Mouse (Mus musculus): ENCODE measurements at regions not wholly inside any gene's neighbourhood (a gene's known extent, or its start where the extent isn't known, plus 50 kb on each side); places are given as distances from the start of the nearest gene placed in this dataset.

DNA sequence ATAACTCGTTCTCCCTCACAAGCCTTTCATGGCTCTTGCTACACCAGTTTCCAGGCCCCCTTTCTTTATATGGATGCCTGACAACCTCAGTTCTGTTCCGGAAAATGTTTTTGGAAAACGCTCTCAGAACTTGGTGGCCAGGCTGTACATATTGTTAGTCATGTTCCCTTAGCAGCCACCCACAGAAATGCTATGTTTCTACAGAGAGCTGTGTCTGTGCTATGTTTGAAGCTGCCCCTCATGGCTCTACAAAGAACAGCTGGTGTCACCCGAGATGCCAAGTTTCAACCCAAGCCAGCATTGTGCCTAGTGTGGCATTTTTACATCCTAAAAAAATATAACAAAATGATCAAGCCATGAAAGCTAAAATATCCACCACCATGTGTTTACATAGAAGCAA is 175.0 kb upstream of the Sphkap start:
- H3K4me2 ChIP-seq (replicated peaks), result no peak overlapping the region
- H3K9ac ChIP-seq, result no peak overlapping the region
- no peak overlapping the region for H3K27ac ChIP-seq
- no peaks in the 10 kb centered on the region for H3K4me1 ChIP-seq
- no peaks in the 10 kb centered on the region for H3K36me3 ChIP-seq
- no peak for ATAC-seq (ENCODE audit: low FRiP score)
- no peak overlapping the region for H3K4me3 ChIP-seq
- 87% methylated on average over 4 of the region's 4 CpGs for WGBS
- H3K27me3 ChIP-seq, result no peaks in the 10 kb centered on the region
- no peaks in the 10 kb centered on the region for H3K9me3 ChIP-seq (replicated peaks)

DNA sequence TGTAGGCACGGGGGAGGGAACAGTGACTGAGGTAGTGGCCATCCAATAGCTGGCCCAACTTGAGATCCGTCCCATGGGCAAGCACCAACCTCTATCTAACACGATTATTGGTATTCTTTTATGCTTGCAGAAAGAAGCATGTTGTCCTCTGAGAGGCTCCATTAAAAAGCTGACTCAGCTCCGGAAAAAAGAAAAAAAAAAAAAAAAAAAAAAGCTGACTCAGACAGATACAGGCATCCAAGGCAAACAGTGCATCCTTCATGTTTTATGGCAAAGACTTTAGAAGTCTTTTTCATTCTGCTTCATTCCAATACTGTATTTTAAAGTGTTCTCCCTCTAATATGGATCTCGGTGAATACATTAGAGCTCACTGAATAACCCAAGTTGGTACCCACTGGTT is 162.0 kb upstream of the Sphkap start:
- Histone ChIP-seq H3K4me3 (no peak overlapping the region), H3K9ac (no peak overlapping the region), H3K27ac (no peak overlapping the region), H3K4me2 (replicated peaks) (no peak overlapping the region), H3K36me3 (no peaks in the 10 kb centered on the region), H3K27me3 (no peaks in the 10 kb centered on the region), H3K9me3 (replicated peaks) (no peaks in the 10 kb centered on the region), H3K4me1 (no peaks in the 10 kb centered on the region)
- ATAC-seq (ENCODE audit: low FRiP score), result no peak
- WGBS, result 84% methylated on average over 5 of the region's 5 CpGs

- H3K4me3 ChIP-seq, result no peak overlapping the region
- no peak overlapping the region for H3K9ac ChIP-seq
- ATAC-seq (ENCODE audit: low FRiP score), result no peak
- no peaks in the 10 kb centered on the region for H3K36me3 ChIP-seq
- no peaks in the 10 kb centered on the region for H3K9me3 ChIP-seq (replicated peaks)
- no peaks in the 10 kb centered on the region for H3K4me1 ChIP-seq
- no peaks in the 10 kb centered on the region for H3K27me3 ChIP-seq
- 79% methylated on average over 1 of the region's 1 CpGs for WGBS
- no peak overlapping the region for H3K27ac ChIP-seq
- no peak overlapping the region for H3K4me2 ChIP-seq (replicated peaks)
These were observed 160.7 kb upstream of the Sphkap start for GRCm38 (mm10) chr1:83568746-83569145.

- no peaks in the 10 kb centered on the region for H3K4me1 ChIP-seq
- H3K4me2 ChIP-seq (replicated peaks), result no peak overlapping the region
- H3K4me3 ChIP-seq, result no peak overlapping the region
- no peaks in the 10 kb centered on the region for H3K9me3 ChIP-seq (replicated peaks)
- no peaks in the 10 kb centered on the region for H3K27me3 ChIP-seq
- H3K9ac ChIP-seq, result no peak overlapping the region
- no peak overlapping the region for H3K27ac ChIP-seq
- ATAC-seq (ENCODE audit: low FRiP score), result no peak
- no peaks in the 10 kb centered on the region for H3K36me3 ChIP-seq
These were observed 143.6 kb upstream of the Sphkap start for GRCm38 (mm10) chr1:83551617-83552016.

DNA sequence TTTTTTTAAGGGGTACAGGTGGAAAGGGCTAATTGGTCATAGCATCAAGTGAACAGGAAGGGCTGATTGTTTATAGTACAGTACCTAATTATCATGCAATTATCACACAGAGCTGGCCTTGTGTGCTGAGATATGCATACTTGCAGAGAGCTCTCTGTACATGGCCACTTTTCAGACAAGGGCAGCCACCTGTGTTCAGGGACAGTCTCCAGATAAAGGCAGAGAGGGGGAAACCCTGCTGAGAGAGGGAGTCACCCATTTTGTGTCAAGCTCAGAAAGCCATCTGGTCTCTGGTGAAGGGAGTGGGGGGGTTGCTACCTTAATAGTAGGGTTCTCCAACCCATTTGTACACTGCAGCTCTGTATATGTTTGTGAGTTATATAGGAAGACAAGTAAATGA is 127.5 kb upstream of the Sphkap start:
- ATAC-seq (ENCODE audit: low FRiP score), result no peak
- no peaks in the 10 kb centered on the region for H3K27me3 ChIP-seq
- H3K4me1 ChIP-seq, result no peaks in the 10 kb centered on the region
- H3K9ac ChIP-seq, result no peak overlapping the region
- no peak overlapping the region for H3K27ac ChIP-seq
- H3K36me3 ChIP-seq, result no peaks in the 10 kb centered on the region
- no peak overlapping the region for H3K4me2 ChIP-seq (replicated peaks)
- no peaks in the 10 kb centered on the region for H3K9me3 ChIP-seq (replicated peaks)
- no peak overlapping the region for H3K4me3 ChIP-seq

DNA sequence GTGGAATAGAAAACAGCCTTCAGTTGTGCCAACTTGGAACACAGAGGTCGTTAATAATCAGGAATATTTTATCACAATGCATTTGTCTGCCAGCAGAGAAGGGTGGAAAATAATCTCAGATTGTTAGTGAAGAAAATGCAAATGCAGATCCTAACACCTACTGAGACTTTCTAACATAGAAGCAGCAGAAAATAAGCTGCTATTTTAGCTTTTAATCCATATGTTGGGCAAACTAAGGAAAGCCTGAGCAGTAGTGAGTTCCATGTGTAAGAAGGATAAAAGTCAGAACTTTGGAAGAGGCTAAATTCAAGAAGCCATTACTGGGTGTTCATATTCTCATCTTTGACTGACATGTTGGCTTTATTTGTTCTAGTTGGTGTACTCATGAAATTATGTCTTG is 119.8 kb upstream of the Sphkap start:
- Histone ChIP-seq H3K4me1 (no peaks in the 10 kb centered on the region), H3K9ac (no peak overlapping the region), H3K27me3 (no peaks in the 10 kb centered on the region), H3K36me3 (no peaks in the 10 kb centered on the region), H3K4me3 (no peak overlapping the region), H3K4me2 (replicated peaks) (no peak overlapping the region), H3K27ac (no peak overlapping the region), H3K9me3 (replicated peaks) (no peaks in the 10 kb centered on the region)
- 64% methylated on average over 1 of the region's 1 CpGs for WGBS
- no peak for ATAC-seq (ENCODE audit: low FRiP score)

DNA sequence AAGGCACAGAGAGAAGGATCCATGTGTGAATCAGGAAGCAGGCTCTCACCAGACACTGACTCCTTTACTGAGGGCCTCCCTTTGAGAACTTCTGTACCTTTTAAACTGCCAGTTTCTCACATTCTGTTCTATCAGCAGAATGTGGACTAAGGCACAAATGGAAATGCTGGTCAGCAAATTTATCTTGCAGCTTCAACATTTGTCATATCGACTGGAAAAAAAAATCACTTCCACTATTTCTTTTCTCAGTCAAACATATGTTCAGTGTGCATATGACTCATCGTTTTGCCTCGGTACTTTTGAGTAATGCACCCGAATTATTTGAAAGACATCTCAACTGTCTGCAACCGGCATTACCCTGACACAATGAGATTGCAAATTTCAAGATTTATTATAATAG is 101.4 kb upstream of the Sphkap start:
- H3K4me3 ChIP-seq, result no peak overlapping the region
- H3K9me3 ChIP-seq (replicated peaks), result no peaks in the 10 kb centered on the region
- H3K27ac ChIP-seq, result no peak overlapping the region
- no peak for ATAC-seq (ENCODE audit: low FRiP score)
- WGBS, result 86% methylated on average over 5 of the region's 5 CpGs
- H3K4me1 ChIP-seq, result no peaks in the 10 kb centered on the region
- no peak overlapping the region for H3K4me2 ChIP-seq (replicated peaks)
- no peak overlapping the region for H3K9ac ChIP-seq
- no peaks in the 10 kb centered on the region for H3K27me3 ChIP-seq
- no peaks in the 10 kb centered on the region for H3K36me3 ChIP-seq

- no peaks in the 10 kb centered on the region for H3K36me3 ChIP-seq
- no peaks in the 10 kb centered on the region for H3K9me3 ChIP-seq (replicated peaks)
- H3K4me2 ChIP-seq (replicated peaks), result no peak overlapping the region
- no peak overlapping the region for H3K4me3 ChIP-seq
- H3K27me3 ChIP-seq, result no peaks in the 10 kb centered on the region
- no peak overlapping the region for H3K9ac ChIP-seq
- no peak overlapping the region for H3K27ac ChIP-seq
- no peak for ATAC-seq (ENCODE audit: low FRiP score)
- no peaks in the 10 kb centered on the region for H3K4me1 ChIP-seq
- WGBS, result 67% methylated on average over 2 of the region's 2 CpGs
These were observed 97.4 kb upstream of the Sphkap start for GRCm38 (mm10) chr1:83505386-83505785.

DNA sequence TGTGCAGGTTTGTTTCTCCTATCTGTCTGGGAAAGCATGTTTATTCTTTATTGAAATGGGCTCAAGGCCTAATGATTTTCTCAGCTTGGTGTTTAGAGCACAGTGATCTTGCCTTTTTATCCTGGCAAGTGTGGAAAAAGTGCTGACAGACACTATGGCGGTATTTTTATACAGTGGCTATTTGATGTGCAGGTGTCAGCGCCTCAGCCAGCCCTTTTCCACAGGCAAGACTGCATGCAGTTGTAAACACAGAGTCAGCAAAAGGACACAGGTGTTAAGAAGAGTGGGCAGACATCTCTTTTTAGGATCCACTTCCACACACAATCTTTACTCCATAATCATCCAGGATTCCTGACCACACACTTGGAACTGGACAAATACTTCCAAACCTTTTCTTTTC is 88.9 kb upstream of the Sphkap start:
- H3K36me3 ChIP-seq, result no peaks in the 10 kb centered on the region
- H3K27ac ChIP-seq, result no peak overlapping the region
- no peaks in the 10 kb centered on the region for H3K4me1 ChIP-seq
- ATAC-seq (ENCODE audit: low FRiP score), result no peak
- no peak overlapping the region for H3K9ac ChIP-seq
- no peak overlapping the region for H3K4me2 ChIP-seq (replicated peaks)
- WGBS, result 78% methylated on average over 2 of the region's 2 CpGs
- H3K9me3 ChIP-seq (replicated peaks), result no peaks in the 10 kb centered on the region
- no peaks in the 10 kb centered on the region for H3K27me3 ChIP-seq
- H3K4me3 ChIP-seq, result no peak overlapping the region

GRCm38 (mm10) chr1:83496380-83496779 is 88.4 kb upstream of the Sphkap start:
- Histone ChIP-seq H3K27ac (no peak overlapping the region), H3K9ac (no peak overlapping the region), H3K4me1 (no peaks in the 10 kb centered on the region), H3K36me3 (no peaks in the 10 kb centered on the region), H3K4me3 (no peak overlapping the region), H3K9me3 (replicated peaks) (no peaks in the 10 kb centered on the region), H3K4me2 (replicated peaks) (no peak overlapping the region), H3K27me3 (no peaks in the 10 kb centered on the region)
- WGBS, result 53% methylated on average over 2 of the region's 2 CpGs
- no peak for ATAC-seq (ENCODE audit: low FRiP score)

GRCm38 (mm10) chr1:83495022-83495421 is 87.0 kb upstream of the Sphkap start:
- WGBS, result 77% methylated on average over 4 of the region's 4 CpGs

DNA sequence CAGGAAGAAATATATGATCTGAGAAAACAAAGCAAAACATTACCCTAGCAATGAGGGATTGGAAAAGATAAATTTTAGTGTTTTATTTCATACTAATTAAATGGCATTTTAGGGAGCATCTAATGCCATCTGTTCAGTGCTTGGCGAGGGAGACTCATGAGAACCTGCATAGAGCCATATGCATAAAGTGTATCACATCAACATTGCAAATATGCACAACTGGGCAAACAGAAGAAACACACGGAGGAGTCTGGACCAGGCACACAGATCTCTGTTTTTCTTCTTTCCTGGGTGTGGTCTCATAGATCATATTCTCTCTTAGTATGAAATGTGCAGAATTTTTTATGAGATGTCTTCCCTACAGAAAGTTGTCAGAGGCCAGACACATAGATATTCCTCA is 71.1 kb upstream of the Sphkap start:
- Histone ChIP-seq H3K36me3 (no peaks in the 10 kb centered on the region), H3K4me3 (no peak overlapping the region), H3K9ac (no peak overlapping the region), H3K4me1 (no peaks in the 10 kb centered on the region), H3K27me3 (no peaks in the 10 kb centered on the region), H3K9me3 (replicated peaks) (no peaks in the 10 kb centered on the region), H3K4me2 (replicated peaks) (no peak overlapping the region), H3K27ac (no peak overlapping the region)
- WGBS, result 86% methylated on average over 2 of the region's 2 CpGs
- no peak for ATAC-seq (ENCODE audit: low FRiP score)

More at GRCm38 (mm10) chr1:83495022-83495421, 87.0 kb upstream of the Sphkap start:
- Histone ChIP-seq H3K36me3 (no peaks in the 10 kb centered on the region), H3K4me1 (no peaks in the 10 kb centered on the region), H3K9me3 (replicated peaks) (no peaks in the 10 kb centered on the region), H3K4me3 (no peak overlapping the region), H3K27me3 (no peaks in the 10 kb centered on the region), H3K27ac (no peak overlapping the region), H3K4me2 (replicated peaks) (no peak overlapping the region), H3K9ac (no peak overlapping the region)
- ATAC-seq (ENCODE audit: low FRiP score), result no peak
